Mouse (Mus musculus) kidney, postnatal 14 days (tissue): ENCODE results near the gene Mapt.
"Not testable (repeated sequence)": the region's sequence is repeated elsewhere in the genome, so short reads cannot be mapped to it uniquely, and the experiment has no call there.

Source experiments
- DNase-seq: peaks from one replicate; pipeline ENCODE4 v3.0.0; 2022; ENCODE audit warnings: mixed read lengths

The Mapt gene

DNA sequence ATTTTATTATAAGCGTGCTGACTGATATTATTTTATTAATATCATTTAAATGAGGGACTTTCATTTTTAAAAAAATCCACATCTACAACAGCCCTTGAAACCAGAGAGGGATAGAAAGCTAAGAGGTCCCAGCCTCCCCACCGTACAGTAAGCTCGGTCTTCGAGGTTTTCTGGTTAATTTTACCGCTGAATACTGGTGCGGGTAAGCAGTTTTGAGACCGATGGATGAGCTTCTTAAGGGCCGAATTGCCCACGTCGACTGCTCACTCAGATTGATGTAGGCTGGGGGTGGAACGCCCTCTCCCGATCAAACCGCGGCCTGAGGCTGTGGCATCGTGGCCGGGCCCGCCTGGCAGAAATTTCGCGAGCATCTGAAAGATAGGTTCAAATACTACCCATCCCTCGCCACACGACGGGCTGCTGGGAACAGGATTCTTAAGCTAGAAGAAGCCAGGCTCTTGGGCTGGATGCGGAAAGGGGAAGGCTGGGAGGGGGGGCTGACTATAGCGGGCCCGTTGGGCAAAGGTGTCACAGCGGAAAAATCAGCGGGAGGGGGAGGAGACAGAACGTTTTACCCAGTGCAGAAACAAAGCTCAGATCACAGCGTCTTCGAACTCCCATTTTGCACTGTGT lies 2.5 kb downstream of the Mapt start:
- no peak for DNase-seq

DNA sequence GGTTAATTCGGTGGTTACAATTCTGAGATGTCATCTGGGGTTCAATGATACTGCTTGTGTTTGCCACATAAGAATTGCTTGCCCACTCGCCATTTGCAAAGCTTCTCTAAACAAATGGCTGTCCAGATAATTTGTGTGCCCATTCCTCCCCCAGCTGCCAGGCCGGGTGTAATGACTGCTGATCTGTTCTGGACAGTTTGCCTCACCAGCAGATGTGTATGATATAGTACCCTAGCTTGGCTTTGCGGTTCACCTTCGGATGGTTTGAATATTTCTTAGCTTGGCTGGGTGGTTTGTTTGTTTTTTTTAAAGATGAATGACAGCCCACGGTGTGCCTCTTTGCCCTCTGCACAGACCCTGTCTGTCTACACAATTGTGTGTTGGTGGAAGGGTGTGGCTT lies 3.5 kb downstream of the Mapt start:
- no peak for DNase-seq

DNA sequence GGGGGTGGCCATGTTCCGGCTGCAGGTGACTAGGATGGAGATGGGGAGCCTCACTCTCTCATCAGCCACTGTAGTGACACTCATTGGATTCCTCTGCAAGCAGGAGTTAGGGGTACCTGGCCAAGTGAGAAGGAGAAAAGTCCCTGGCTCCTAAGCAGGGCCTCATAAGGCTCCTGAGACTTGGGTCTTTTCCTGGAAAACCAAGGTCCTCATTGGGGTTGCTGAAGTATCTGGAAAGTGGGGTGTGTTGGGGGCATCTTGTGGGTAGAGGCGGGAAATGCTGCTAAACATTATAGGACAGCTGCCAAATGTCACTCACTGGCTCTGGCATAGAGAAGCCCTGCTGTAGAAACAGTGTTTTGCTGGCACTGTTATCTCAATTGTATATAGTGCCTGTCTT lies 4.7 kb downstream of the Mapt start:
- no peak for DNase-seq

GRCm38 (mm10) chr11:104237226-104237625 lies 6.0 kb downstream of the Mapt start:
- DNase-seq, result peak; percentile 69

DNA sequence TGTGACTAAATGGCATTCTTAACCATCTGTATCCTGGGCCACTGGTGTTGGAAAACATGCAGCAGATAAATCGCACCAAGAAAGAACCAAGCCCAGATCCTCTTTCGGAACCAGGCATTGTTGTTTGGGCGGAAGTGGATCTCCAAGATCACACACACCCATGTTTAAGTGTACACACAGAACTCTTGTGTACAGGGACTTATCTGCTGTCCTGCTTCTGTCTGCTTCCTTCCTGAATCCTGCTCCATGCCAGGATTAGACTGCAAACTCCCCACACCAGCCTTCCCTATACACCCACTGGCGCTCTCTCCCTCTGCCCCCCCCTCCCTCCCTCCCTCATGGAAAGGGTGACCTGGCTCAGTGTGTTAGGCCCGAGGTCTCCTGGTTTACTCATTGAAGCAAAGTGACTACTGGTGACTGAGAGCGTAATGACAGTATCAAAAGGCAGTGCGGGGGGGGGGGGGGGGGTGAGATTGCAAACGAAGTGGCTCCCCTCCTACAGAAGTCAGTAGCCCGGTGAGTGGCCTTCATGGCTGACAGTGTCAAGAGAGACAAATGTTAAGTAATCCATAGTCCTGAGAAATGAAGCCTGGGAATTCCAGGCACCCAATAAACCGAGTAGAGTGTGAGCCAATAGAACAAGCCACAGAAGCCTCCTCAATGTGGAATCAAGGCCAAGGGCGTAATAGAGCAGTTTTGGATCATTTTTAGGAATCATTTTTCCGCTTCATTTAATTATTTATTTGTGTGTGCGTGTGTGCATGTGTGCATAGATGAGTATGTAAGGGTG lies 7.0 kb downstream of the Mapt start:
- DNase-seq, result no peak

DNA sequence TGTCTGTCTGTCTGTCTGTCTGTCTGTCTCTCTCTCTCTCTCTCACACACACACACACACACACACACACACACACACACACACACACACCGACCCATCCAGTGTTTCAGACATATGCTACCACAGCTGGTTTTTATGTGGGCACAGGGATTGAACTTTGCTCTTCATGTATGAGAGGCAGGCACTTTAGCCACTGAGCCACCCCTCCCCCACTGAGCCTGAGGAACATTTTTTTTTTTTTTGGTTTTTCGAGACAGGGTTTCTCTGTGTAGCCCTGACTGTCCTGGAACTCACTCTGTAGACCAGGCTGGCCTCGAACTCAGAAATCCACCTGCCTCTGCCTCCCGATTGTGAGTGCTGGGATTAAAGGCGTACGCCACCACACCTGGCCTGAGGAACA lies 14.3 kb downstream of the Mapt start:
- not testable (repeated sequence) for DNase-seq

GRCm38 (mm10) chr11:104246171-104246694 lies 15.0 kb downstream of the Mapt start:
- peak; percentile 84 for DNase-seq

DNA sequence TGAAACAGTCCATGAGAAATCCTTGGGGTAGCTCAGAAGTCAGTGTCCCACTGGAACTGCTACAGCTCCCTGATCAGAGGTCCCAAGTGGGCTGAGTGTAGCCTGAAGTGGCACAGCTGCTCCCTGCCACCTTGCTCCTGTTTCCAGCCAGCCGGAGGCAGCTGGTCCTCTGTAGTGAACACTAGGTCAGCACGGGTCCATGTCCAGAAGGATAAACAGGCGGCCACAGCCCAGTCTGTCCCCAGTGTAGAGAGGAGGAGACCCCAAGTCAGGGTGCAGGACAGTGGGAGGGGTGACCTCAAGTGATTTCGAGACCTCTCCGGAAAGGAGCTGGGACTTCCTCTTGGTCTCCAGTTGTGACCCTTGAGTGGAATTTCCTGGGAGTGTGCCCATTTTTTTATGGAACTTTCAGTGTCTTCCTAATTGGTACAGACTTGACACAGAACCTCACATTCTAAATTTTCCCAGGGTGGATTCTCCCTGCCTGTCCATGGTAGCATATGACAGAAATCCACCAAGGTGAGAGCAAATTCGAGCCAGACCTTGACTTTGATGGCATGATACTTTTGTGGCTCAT lies 16.0 kb downstream of the Mapt start:
- DNase-seq, result peak; percentile 86

GRCm38 (mm10) chr11:104249420-104249819 lies 18.2 kb downstream of the Mapt start:
- no peak for DNase-seq

DNA sequence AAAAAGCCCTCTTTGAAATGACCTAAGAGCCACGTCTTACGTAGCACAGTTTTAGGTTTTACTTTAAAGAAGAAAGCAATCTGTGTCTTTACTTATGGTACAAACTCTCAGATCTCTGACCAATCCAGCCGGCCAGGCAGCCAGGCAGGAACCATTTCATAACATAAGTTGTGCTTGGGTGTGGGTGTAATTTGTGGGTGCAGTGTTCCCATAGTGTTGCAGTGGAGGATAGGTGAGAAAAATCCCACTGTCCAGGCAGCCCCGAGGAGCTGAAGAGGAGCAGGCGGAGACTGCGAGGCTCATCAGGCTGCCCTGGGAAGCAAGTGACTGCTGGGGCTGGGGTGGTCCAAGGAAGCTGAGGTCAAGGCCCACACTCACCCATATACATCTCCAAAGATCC lies 19.9 kb downstream of the Mapt start:
- no peak for DNase-seq

- no peak for DNase-seq
Measured at GRCm38 (mm10) chr11:104252094-104252493, 20.9 kb downstream of the Mapt start.

GRCm38 (mm10) chr11:104254408-104255039 lies 23.3 kb downstream of the Mapt start:
- no peak for DNase-seq

DNA sequence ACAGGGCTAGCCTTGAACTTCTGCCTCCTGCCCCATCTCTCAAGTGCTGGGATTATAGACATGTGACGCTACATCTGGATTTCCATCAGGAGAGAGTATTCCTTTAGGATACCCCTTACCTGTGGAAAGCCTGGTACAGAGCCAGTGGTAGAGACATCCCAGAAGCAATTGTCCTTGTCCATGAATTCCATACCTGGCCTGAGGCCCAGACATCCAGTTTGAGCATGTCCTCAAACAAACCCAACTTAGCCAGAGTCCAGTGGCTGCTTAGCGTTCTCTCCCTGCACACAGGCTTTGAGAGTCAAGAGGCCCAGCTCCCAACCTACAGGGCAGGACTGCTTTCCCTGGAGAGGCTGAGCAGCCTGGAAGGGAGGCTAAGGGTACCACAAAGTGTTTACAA lies 25.0 kb downstream of the Mapt start:
- DNase-seq, result peak; percentile 47

GRCm38 (mm10) chr11:104258991-104259390 lies 27.8 kb downstream of the Mapt start:
- DNase-seq, result peak; percentile 31

DNA sequence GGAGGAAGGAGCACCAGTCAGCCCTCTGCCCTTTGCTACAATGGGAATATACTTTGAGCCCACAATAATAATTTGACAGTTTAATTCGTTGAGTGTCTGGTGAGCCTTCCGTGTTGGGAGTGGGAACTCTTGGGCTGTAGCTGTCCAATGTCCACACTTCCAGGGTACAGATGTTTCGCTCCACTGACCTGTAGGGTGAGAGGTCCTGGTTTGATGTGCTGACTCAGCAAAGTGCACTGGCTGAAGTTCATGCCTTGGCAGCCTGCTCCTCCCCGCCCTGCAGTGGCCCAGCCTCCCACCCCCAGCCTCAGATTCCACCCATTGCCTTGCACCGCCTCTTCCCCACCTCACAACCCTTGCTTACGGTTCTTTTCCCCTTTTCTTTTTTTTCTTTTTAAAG lies 33.5 kb downstream of the Mapt start:
- DNase-seq, result peak; percentile 86

GRCm38 (mm10) chr11:104265669-104266068 lies 34.5 kb downstream of the Mapt start:
- no peak for DNase-seq

GRCm38 (mm10) chr11:104267380-104267779 lies 36.2 kb downstream of the Mapt start:
- peak; percentile 40 for DNase-seq

- peak; percentile 83 for DNase-seq
Measured at GRCm38 (mm10) chr11:104269385-104269822, 38.2 kb downstream of the Mapt start.

DNA sequence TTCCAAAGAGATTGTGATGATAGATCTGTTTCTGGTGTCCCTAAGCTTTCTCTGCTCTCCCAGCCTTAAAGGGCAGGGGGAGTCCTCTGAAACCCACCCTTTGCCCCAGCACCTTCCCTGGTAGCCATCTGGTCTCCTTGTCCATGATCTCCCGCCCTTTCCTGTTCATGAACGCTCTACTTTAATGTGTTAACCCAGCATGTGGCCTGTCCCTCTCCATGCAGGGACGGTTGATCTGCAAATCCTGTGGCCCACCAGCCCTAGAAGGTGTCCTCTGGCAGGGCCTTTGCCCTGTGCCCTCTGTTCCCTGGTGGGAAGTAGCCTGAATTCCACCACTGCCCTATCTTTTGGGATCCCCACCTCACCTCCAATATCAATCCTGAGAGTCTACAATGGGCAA lies 39.3 kb downstream of the Mapt start:
- no peak for DNase-seq

DNA sequence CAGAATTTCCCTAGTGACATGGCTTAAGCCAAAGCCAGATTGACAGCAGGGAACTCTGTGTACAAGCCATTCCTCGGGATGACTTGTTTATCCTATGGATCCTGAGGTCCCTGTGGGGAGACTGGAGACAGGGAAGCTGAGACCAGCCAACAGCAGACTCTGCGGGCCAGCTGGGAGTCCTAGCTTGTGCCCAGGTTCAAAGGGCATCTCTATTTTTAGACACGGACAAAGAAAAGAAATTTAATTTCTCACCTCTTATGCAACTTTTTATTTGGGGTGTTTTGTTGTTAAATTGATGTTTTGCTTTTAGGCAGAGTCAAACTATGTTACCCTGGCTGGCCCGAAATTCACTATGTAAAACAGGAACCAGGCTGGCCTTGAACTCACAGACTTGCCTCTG lies 39.7 kb downstream of the Mapt start:
- no peak for DNase-seq

GRCm38 (mm10) chr11:104271876-104272275 lies 40.7 kb downstream of the Mapt start:
- DNase-seq, result no peak

GRCm38 (mm10) chr11:104272352-104272751 lies 41.2 kb downstream of the Mapt start:
- peak; percentile 90 for DNase-seq

DNA sequence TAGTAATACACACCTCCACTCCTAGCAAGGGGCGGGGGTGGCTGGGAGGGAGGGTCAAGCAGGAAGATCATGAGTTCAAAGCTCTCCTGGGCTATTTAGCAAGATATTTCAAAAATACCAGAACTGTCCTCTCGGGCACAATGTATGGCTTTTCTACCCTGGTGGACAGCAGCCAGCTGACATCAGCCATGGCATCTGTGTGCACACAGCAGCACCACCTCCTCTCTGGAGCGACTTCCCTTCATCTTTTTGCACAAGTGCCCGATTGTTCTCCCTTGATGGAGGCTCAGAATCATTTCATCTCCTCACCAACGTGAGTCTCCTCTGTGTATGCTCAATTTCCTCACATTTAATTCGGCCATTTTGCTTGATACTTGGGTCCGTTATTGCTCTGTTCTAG lies 44.6 kb downstream of the Mapt start:
- DNase-seq, result no peak
